Mouse (Mus musculus): ENCODE measurements at regions not wholly inside any gene's neighbourhood (a gene's known extent, or its start where the extent isn't known, plus 50 kb on each side); places are given as distances from the start of the nearest gene placed in this dataset.
"Not testable (repeated sequence)": the region's sequence is repeated elsewhere in the genome, so short reads cannot be mapped to it uniquely, and the experiment has no call there.

DNA sequence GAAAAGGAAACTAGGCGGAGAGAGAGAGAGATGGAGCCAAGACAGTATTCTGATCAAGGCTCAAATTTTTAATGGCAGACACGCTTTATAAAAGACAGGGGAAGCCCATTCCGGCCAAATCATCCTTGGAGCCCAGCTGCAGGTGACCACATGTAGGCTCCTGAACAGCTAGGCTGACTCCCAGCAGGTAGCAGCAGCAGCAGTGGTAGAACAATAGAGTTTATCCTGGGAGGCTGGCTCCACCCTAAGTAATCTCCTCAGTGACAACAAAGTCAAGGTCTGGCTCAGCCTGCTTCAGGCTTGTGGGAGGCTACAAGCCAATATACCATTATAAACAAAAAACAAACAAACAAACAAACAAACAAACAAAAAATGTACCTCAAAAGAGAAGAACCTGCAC is 151.0 kb upstream of the Akr1e1 start:
- Histone ChIP-seq H3K9ac (no peak overlapping the region), H3K4me3 (replicated peaks) (no peak overlapping the region), H3K36me3 (no peaks in the 10 kb centered on the region), H3K27ac (no peak overlapping the region), H3K4me2 (replicated peaks) (no peak overlapping the region), H3K9me3 (no peaks in the 10 kb centered on the region), H3K4me1 (replicated peaks) (no peaks in the 10 kb centered on the region), H3K27me3 (replicated peaks) (no peaks in the 10 kb centered on the region)
- 51% methylated on average over 3 of the region's 3 CpGs for WGBS
- no peak for ATAC-seq

DNA sequence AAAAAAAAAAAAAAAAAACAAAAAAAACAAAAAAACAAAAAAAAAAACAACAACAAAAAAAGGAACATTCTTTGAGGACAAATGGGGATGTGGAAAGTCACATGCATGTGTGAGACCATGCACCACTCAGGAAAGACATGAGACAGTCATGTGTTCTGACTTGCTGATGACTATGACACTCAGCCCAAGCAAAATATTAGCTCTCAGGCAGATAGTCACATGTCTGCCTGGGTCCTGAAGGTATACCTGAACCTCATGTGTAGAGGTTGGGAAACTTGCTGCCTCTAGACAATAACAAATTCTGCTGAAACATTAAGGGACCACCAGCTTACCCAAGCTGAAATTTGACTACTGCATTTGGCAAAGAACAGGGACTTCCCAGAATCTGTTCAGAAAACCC is 147.6 kb upstream of the Akr1e1 start:
- no peak overlapping the region for H3K27ac ChIP-seq

DNA sequence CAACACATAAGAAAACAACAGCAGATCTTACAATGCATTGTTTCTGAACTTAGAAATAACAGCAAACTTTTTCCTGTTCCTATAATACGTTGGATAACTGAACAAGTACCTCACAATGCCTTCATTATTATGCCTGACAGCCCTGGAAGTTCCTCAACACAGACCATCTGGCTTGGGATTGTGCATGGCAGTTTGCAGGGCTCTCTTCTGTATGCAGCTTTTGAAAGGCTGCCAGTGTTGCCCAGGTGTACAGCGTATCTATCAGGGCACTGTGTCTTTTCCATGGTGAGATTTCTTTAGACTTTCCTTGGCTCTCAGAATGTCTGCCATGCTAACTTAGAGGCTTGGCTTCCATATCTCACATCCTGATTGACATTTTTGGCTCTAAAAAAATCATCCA is 134.0 kb upstream of the Akr1e1 start:
- Histone ChIP-seq H3K36me3 (no peaks in the 10 kb centered on the region), H3K9ac (no peak overlapping the region), H3K4me1 (replicated peaks) (no peaks in the 10 kb centered on the region), H3K4me3 (replicated peaks) (no peak overlapping the region), H3K9me3 (no peaks in the 10 kb centered on the region), H3K27ac (no peak overlapping the region), H3K4me2 (replicated peaks) (no peak overlapping the region), H3K27me3 (replicated peaks) (no peaks in the 10 kb centered on the region)
- WGBS = 71% methylated on average over 2 of the region's 2 CpGs
- no peak for ATAC-seq

More for the DNA sequence above, 147.6 kb upstream of the Akr1e1 start:
- Histone ChIP-seq H3K4me3 (replicated peaks) (no peak overlapping the region), H3K4me1 (replicated peaks) (no peaks in the 10 kb centered on the region), H3K9ac (no peak overlapping the region), H3K4me2 (replicated peaks) (no peak overlapping the region), H3K36me3 (no peaks in the 10 kb centered on the region), H3K27me3 (replicated peaks) (no peaks in the 10 kb centered on the region), H3K9me3 (no peaks in the 10 kb centered on the region)
- ATAC-seq = no peak

DNA sequence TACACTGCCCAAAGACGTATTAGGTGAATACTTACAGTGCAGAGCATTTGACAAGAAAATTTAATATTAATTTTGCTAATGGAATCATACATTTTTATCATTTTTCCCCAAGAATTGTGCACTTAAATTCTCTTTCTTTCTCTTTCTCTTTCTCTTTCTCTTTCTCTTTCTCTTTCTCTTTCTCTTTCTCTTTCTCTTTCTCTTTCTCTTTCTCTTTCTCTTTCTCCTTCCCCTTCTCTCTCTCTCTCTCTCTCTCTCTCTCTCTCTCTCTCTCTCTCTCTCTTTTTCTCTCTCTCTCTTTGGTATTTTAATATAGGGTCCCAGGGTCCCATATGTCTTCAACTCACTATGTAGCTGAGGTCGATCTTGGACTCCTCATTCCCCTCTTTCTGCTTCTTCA is 107.3 kb upstream of the Akr1e1 start:
- H3K27me3 ChIP-seq (replicated peaks); H3K36me3 ChIP-seq; H3K9ac ChIP-seq; H3K4me2 ChIP-seq (replicated peaks); H3K4me3 ChIP-seq (replicated peaks); H3K27ac ChIP-seq; H3K9me3 ChIP-seq; ATAC-seq; H3K4me1 ChIP-seq (replicated peaks): not testable (repeated sequence)
- WGBS = 91% methylated on average over 2 of the region's 2 CpGs

DNA sequence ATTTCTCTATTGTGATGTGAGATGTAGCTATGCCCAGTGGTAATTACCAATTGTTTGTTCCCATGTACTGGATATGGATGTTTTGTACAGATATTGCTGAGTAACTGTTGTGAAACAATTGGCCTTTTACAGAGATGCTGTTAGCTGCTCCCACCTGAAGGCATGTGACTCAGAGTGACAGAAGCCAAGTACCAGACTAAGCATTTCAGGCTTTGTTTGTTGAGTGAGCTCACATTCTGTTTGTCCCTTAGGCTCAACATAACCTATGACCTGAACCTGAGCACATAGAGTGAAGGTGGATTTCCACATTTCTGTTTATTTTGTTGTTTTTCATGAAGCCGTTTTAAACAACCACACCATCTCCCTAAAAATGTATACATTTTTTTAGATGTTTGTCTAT is 105.8 kb upstream of the Akr1e1 start:
- no peak for ATAC-seq
- 80% methylated on average over 1 of the region's 1 CpGs for WGBS
- no peaks in the 10 kb centered on the region for H3K4me1 ChIP-seq (replicated peaks)

DNA sequence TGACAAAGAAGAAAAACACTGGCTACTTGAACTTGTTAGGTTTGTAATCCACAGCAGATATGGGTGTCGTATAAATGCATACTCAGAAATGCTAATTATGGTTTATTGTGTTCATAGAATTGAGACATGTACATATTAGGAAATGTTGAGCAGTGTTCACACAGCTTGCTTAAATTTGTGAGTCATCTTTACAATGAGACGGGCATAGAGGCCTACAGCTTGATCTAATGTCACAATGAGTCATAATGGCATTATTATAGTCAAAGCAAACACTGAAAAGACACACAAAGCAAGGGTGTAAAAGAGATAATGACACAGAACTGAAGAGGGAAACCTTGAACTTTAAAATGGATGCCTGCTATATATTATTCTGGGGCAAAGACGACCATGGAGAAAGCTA is 103.7 kb upstream of the Akr1e1 start:
- Histone ChIP-seq H3K9me3 (no peaks in the 10 kb centered on the region), H3K9ac (no peak overlapping the region), H3K36me3 (no peaks in the 10 kb centered on the region), H3K27ac (no peak overlapping the region), H3K4me1 (replicated peaks) (no peaks in the 10 kb centered on the region), H3K4me2 (replicated peaks) (no peak overlapping the region), H3K4me3 (replicated peaks) (no peak overlapping the region), H3K27me3 (replicated peaks) (no peaks in the 10 kb centered on the region)
- 55% methylated on average over 3 of the region's 3 CpGs for whole genome bisulfite sequencing
- ATAC-seq = peak; percentile 71

More for the DNA sequence above, 105.8 kb upstream of the Akr1e1 start:
- H3K9me3 ChIP-seq = no peaks in the 10 kb centered on the region
- no peaks in the 10 kb centered on the region for H3K36me3 ChIP-seq
- H3K4me3 ChIP-seq (replicated peaks) = no peak overlapping the region
- no peak overlapping the region for H3K9ac ChIP-seq
- H3K27me3 ChIP-seq (replicated peaks) = no peaks in the 10 kb centered on the region
- no peak overlapping the region for H3K4me2 ChIP-seq (replicated peaks)
- no peak overlapping the region for H3K27ac ChIP-seq

DNA sequence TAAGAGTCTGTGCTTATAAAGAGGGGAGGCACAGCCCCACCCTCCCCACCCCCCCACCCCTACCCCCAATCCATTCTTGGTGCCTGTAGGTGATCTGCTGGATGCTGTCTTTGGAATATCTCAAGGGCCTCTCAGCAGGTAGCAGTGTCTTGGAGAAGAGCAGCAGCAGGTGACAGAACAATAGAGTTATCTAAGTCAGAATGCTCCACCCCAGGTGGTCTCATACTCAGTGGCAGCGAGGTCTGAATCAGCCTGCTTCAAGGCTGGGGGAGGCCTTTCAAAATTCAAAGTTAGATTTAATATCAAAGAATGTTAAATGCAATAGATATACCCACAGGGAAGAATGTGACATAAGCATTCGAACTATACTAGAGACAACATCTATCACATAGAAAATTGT is 90.6 kb upstream of the Akr1e1 start:
- H3K27ac ChIP-seq; H3K4me1 ChIP-seq (replicated peaks); H3K4me2 ChIP-seq (replicated peaks); H3K27me3 ChIP-seq (replicated peaks); ATAC-seq; H3K9me3 ChIP-seq; H3K4me3 ChIP-seq (replicated peaks); H3K9ac ChIP-seq; H3K36me3 ChIP-seq: not testable (repeated sequence)
- 72% methylated on average over 2 of the region's 2 CpGs for WGBS

DNA sequence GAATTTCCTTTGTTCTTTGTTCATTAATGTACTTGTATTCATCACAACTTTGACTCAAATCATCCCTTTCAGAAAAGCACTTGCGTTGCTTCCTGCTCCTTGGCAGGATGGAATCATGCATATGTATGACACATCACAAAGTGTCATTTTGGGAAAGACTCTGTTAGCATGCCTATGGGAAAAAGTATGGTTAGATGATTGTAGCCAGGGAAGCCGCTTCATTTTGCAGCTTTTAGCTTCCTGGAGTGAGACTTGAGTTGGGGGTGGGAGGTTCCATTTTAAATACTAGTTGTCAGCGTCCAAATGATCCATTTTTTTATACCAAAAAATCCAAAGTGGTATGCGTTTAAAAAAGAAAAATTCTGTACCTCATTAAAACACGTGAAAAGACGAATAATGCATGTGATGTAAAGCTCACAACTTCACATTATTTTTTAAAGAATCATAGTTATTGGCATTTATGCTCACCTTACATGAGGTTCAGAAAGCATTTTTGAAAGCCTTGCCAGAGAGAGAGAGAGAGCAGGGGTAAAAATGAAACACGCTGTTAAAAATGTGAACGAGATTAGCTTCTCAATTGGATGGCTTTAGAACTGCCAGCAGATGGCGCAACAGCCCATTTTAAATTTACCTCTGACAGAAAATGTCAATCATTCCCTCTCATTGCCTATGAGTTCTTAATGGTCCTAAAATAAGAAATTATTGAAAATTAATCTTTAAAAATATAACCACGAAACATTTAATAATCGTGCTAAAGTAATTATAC is 57.6 kb upstream of the Akr1e1 start:
- H3K9ac ChIP-seq = no peak overlapping the region
- no peaks in the 10 kb centered on the region for H3K36me3 ChIP-seq
- H3K27me3 ChIP-seq (replicated peaks) = no peaks in the 10 kb centered on the region
- ATAC-seq = no peak
- 36% methylated on average over 11 of the region's 11 CpGs for WGBS
- H3K4me1 ChIP-seq (replicated peaks) = no peaks in the 10 kb centered on the region
- no peaks in the 10 kb centered on the region for H3K9me3 ChIP-seq
- no peak overlapping the region for H3K4me2 ChIP-seq (replicated peaks)
- no peak overlapping the region for H3K27ac ChIP-seq
- H3K4me3 ChIP-seq (replicated peaks) = no peak overlapping the region

DNA sequence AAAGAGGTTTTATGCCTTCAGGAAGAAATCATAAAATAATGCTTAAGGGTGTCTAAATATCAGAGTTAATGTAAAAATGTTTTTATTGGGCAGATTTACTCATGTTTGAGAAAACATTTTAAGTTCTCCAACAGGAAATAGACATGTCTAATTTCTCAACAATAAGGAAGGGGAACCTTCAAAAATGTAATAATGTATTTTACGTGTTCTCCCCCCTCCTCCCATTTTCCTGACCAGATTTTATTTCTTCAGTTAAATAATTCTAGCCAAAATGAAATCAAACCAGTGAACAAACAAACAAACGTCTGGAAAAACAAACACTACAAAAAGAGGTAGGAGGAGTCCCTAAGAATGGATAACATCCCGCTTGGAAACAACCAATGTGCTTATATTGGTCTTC is 54.4 kb upstream of the Akr1e1 start:
- no peaks in the 10 kb centered on the region for H3K4me1 ChIP-seq (replicated peaks)
- H3K36me3 ChIP-seq = no peaks in the 10 kb centered on the region
- no peak overlapping the region for H3K4me2 ChIP-seq (replicated peaks)
- no peak overlapping the region for H3K4me3 ChIP-seq (replicated peaks)
- ATAC-seq = no peak
- no peak overlapping the region for H3K9ac ChIP-seq
- no peaks in the 10 kb centered on the region for H3K9me3 ChIP-seq
- H3K27ac ChIP-seq = no peak overlapping the region
- no peaks in the 10 kb centered on the region for H3K27me3 ChIP-seq (replicated peaks)
- 56% methylated on average over 3 of the region's 3 CpGs for WGBS

DNA sequence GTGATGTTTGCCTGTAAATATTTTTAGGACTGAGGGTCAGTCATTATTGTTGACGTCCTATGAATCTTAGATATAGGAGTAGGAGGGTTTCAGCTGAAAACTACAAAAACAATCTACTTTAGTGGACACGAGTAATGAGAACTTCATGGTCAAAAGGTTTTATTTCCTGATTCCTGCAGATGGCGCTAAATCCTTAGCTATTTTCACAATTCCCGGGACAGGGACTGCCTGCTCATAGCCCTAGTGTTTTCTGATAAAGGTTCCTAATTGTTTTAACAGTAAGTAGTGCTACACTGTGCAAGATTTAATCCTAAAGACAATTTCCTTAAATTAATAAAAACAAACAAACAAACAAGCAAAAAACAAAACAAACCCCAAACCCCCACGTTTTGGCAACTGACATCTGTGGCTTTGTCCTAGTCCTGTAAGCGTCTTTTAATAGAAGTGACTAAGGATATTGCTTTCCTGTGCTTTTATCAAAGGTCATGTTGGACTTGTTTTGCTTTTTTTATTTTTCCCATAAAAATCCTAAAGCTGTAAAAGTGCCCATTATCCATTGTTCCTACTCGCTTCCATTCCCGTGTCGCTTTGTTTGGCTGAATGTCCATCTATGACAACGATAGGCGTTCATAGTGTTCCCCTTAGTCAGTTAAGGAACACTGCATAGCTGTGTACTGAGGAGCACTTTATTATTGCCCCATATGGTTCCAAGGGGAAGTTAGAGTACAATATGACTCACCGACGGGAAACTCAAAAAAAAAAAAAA is 53.5 kb upstream of the Akr1e1 start:
- Histone ChIP-seq H3K4me2 (replicated peaks) (peak overlapping the region; percentile 19; the same call in 1 of the 2 replicates), H3K9ac (no peak overlapping the region), H3K27me3 (replicated peaks) (no peaks in the 10 kb centered on the region), H3K4me3 (replicated peaks) (no peak overlapping the region), H3K9me3 (no peaks in the 10 kb centered on the region), H3K4me1 (replicated peaks) (no peaks in the 10 kb centered on the region), H3K36me3 (no peaks in the 10 kb centered on the region), H3K27ac (no peak overlapping the region)
- 48% methylated on average over 13 of the region's 13 CpGs for WGBS
- peak; percentile 73 for ATAC-seq
